Mouse (Mus musculus): ENCODE results near the gene Grb2. TPM values are rescaled to one million over a fixed set of nuclear protein-coding genes. Genes with fewer than 3 reads are reported as not detected.

The Grb2 gene
- polyA plus RNA-seq (2012; fragmentation: generic; extraction: Trizol): 45.0 TPM
- long read RNA-seq, experiment 1, transcript Grb2-203 (5 exons, 2,683 nt): major isoform, 7 of 28 reads
- long read RNA-seq, experiment 1, partial matches to known transcripts: 1 of 28 reads
- long read RNA-seq, experiment 1, other reads (novel, unspliced or antisense): 17 of 28 reads
- long read RNA-seq, experiment 2, transcript Grb2-203 (5 exons, 2,683 nt): major isoform, 5 of 10 reads
- long read RNA-seq, experiment 2, partial matches to known transcripts: 2 of 10 reads
- long read RNA-seq, experiment 2, other reads (novel, unspliced or antisense): 2 of 10 reads

DNA sequence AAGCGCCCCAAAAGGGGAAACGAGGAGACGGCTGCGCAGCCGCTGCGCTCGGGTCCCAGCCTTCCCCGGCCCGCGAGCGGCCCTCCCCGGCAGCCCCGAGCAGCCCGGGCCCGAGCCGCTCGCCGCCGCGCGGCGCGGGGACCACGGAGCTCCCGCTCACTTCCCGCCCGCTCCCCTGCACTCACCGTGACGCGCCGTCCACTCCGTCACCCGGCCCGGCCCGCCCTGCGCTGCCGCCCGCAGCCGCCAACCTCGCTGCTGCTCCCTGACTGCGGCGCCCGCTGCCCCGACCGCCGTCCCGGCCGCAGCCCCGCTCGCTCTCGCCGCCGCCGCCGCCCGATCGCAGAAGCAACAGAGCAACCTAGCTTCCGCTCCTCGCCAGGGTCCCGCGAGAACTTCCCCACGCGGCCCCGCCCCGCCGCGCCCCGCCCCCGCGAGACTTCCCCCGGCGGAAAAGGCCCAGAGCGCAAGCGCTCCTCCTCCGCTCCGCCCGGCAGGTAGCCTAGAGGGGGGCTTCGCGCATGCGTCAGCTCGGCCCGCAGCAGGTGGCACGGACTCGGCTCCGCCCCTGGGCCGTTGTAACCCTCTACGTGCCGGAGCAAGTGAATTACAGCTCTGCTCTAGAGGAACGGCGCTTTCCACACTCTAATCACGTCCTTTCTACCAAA, at the start of gene Grb2:
TSS of gene Grb2 (minus strand) at position 389 of the 668 bp plus-strand sequence.
- H3K36me3 ChIP-seq (ENCODE audit: control insufficient read depth, insufficient read depth): no peaks in the 10 kb centered on the region
- no peak for TF ChIP-seq CTCF (IDR thresholded peaks at IDR 0.05; ENCODE audit: control insufficient read depth, insufficient read depth, insufficient read length)
- no peak for TF ChIP-seq MYOG (IDR thresholded peaks at IDR 0.05; ENCODE audit: control insufficient read depth, extremely low read depth, insufficient read length)
- no peak for TF ChIP-seq MAX (IDR thresholded peaks at IDR 0.05)
- TF ChIP-seq USF1 (IDR thresholded peaks at IDR 0.05; ENCODE audit: low read depth): no peak
- TF ChIP-seq MYOD1 (IDR thresholded peaks at IDR 0.05; ENCODE audit: control insufficient read depth, insufficient read length, low read depth): peak; percentile 61
- TF ChIP-seq FOSL1 (IDR thresholded peaks at IDR 0.05; ENCODE audit: insufficient read depth, low read length, poor library complexity, severe bottlenecking): no peak
- peaks cover 50% of the 10 kb centered on the region for H3K79me2 ChIP-seq (ENCODE audit: control insufficient read depth, insufficient read depth)
- H3K4me3 ChIP-seq (ENCODE audit: insufficient read depth, poor library complexity, severe bottlenecking): peak within 1 kb of the TSS; percentile 98
- peak within 1 kb of the TSS; percentile 91 for H3ac ChIP-seq (ENCODE audit: control insufficient read depth, insufficient read length, low read depth)
- peaks cover 45% of the 10 kb centered on the region for H3K79me3 ChIP-seq (ENCODE audit: low read depth)
- H3K27me3 ChIP-seq (ENCODE audit: control insufficient read depth, insufficient read depth, insufficient read length): no peaks in the 10 kb centered on the region

DNA sequence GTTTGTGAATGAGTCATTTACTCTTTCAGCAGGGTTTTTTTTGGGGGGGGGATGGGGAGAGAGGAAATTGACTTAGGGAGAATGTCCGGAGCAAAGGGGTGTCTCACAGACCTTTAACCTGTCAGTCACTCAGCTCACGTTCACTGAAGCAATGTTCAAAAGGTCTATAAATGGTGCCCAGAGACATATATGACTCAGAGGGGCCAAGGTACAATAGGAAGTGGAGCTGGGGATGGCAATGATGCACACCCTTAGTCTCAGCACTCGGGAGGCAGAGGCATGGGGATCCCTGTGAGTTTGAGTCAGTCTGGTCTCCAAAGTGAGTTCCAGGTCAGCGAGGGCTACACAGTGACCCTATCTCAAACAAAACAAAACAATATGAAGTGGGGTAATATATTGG, 45.1 kb upstream of the Grb2 start:
- Histone ChIP-seq H3K79me2 (ENCODE audit: control insufficient read depth, insufficient read depth) (no peaks in the 10 kb centered on the region), H3K79me3 (ENCODE audit: low read depth) (no peaks in the 10 kb centered on the region), H3K4me3 (ENCODE audit: insufficient read depth, poor library complexity, severe bottlenecking) (no peak overlapping the region), H3ac (ENCODE audit: control insufficient read depth, insufficient read length, low read depth) (no peak overlapping the region), H3K36me3 (ENCODE audit: control insufficient read depth, insufficient read depth) (no peaks in the 10 kb centered on the region), H3K27me3 (ENCODE audit: control insufficient read depth, insufficient read depth, insufficient read length) (no peaks in the 10 kb centered on the region)
- no peak for TF ChIP-seq CEBPB (IDR thresholded peaks at IDR 0.05; ENCODE audit: low read depth)
- no peak for TF ChIP-seq CTCF (IDR thresholded peaks at IDR 0.05; ENCODE audit: control insufficient read depth, insufficient read depth, insufficient read length)
- TF ChIP-seq MAX (IDR thresholded peaks at IDR 0.05): no peak
- TF ChIP-seq USF1 (IDR thresholded peaks at IDR 0.05; ENCODE audit: low read depth): no peak
- TF ChIP-seq MYOG (IDR thresholded peaks at IDR 0.05; ENCODE audit: control insufficient read depth, extremely low read depth, insufficient read length): no peak
- no peak for TF ChIP-seq FOSL1 (IDR thresholded peaks at IDR 0.05; ENCODE audit: insufficient read depth, low read length, poor library complexity, severe bottlenecking)
- TF ChIP-seq MYOD1 (IDR thresholded peaks at IDR 0.05; ENCODE audit: control insufficient read depth, insufficient read length, low read depth): no peak

DNA sequence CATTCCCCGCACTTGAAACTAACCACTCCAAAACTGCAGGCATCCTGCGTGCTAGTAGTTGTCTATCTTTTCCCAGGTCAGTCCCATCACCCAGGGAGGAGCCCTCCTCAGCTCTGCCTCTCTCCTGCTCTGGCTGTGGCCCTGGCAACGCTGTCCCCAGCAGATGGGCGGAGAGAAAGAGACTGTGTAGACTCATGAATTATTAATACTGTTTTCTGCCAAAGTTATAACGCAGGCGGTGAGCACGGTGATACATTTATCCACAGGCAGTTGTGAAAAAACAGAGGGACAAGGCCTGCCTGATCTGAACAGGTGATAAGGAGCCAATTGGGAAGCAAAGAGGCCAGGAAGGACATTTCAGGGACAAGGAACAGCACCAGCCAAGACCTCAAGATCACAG, 44.3 kb upstream of the Grb2 start:
- H3K79me2 ChIP-seq (ENCODE audit: control insufficient read depth, insufficient read depth): no peaks in the 10 kb centered on the region
- no peak overlapping the region for H3K4me3 ChIP-seq (ENCODE audit: insufficient read depth, poor library complexity, severe bottlenecking)
- no peaks in the 10 kb centered on the region for H3K36me3 ChIP-seq (ENCODE audit: control insufficient read depth, insufficient read depth)
- no peak overlapping the region for H3ac ChIP-seq (ENCODE audit: control insufficient read depth, insufficient read length, low read depth)
- H3K27me3 ChIP-seq (ENCODE audit: control insufficient read depth, insufficient read depth, insufficient read length): no peaks in the 10 kb centered on the region
- H3K79me3 ChIP-seq (ENCODE audit: low read depth): no peaks in the 10 kb centered on the region
- TF ChIP-seq MYOD1 (IDR thresholded peaks at IDR 0.05; ENCODE audit: control insufficient read depth, insufficient read length, low read depth) (no peak), MAX (IDR thresholded peaks at IDR 0.05) (no peak), USF1 (IDR thresholded peaks at IDR 0.05; ENCODE audit: low read depth) (no peak), MYOG (IDR thresholded peaks at IDR 0.05; ENCODE audit: control insufficient read depth, extremely low read depth, insufficient read length) (no peak), CEBPB (IDR thresholded peaks at IDR 0.05; ENCODE audit: low read depth) (no peak), CTCF (IDR thresholded peaks at IDR 0.05; ENCODE audit: control insufficient read depth, insufficient read depth, insufficient read length) (no peak), FOSL1 (IDR thresholded peaks at IDR 0.05; ENCODE audit: insufficient read depth, low read length, poor library complexity, severe bottlenecking) (no peak)

DNA sequence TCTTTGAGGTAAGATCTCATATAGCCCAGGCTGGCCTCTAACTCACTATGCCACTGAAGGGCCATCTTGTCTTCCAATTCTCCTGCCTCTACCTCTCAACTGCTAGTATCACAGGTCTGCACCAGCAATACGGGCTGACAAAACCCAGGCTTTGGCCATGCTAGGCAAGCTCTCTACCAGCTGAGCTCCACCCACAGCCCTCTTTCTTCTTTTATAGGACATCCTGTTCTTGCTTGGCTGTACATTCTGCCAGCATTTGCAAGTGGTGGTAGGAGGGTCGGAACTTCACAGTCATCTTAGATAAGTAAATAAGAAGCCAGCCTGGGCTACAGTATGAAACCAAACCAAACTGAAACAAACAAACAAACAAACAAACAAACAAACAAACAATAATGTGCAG, 43.3 kb upstream of the Grb2 start:
- Histone ChIP-seq H3ac (ENCODE audit: control insufficient read depth, insufficient read length, low read depth) (no peak overlapping the region), H3K79me3 (ENCODE audit: low read depth) (no peaks in the 10 kb centered on the region), H3K79me2 (ENCODE audit: control insufficient read depth, insufficient read depth) (no peaks in the 10 kb centered on the region), H3K36me3 (ENCODE audit: control insufficient read depth, insufficient read depth) (no peaks in the 10 kb centered on the region), H3K4me3 (ENCODE audit: insufficient read depth, poor library complexity, severe bottlenecking) (no peak overlapping the region), H3K27me3 (ENCODE audit: control insufficient read depth, insufficient read depth, insufficient read length) (no peaks in the 10 kb centered on the region)
- TF ChIP-seq MAX (IDR thresholded peaks at IDR 0.05): no peak
- TF ChIP-seq CTCF (IDR thresholded peaks at IDR 0.05; ENCODE audit: control insufficient read depth, insufficient read depth, insufficient read length): no peak
- TF ChIP-seq USF1 (IDR thresholded peaks at IDR 0.05; ENCODE audit: low read depth): no peak
- TF ChIP-seq FOSL1 (IDR thresholded peaks at IDR 0.05; ENCODE audit: insufficient read depth, low read length, poor library complexity, severe bottlenecking): no peak

DNA sequence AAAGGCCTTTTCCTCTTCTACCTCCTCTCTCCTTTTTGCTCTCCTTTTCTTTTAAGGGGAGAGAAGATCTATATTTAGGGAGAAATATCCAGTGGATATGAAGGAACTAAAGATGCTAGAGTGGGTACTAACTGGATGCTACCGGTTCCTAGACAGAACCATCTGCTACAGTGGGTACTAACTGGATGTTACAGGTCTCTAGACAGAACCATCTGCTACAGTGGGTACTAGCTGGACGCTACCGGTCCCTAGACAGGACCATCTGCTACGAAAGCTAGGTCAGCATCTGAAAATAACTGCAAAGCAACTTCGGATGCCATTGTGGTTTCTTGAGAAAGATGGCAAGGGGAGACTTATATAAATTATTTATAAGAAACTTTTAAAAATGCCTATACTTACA, 41.4 kb upstream of the Grb2 start:
- Histone ChIP-seq H3K4me3 (ENCODE audit: insufficient read depth, poor library complexity, severe bottlenecking) (no peak overlapping the region), H3ac (ENCODE audit: control insufficient read depth, insufficient read length, low read depth) (no peak overlapping the region), H3K79me2 (ENCODE audit: control insufficient read depth, insufficient read depth) (no peaks in the 10 kb centered on the region), H3K27me3 (ENCODE audit: control insufficient read depth, insufficient read depth, insufficient read length) (no peaks in the 10 kb centered on the region), H3K79me3 (ENCODE audit: low read depth) (no peaks in the 10 kb centered on the region), H3K36me3 (ENCODE audit: control insufficient read depth, insufficient read depth) (no peaks in the 10 kb centered on the region)
- TF ChIP-seq MAX (IDR thresholded peaks at IDR 0.05) (no peak), CEBPB (IDR thresholded peaks at IDR 0.05; ENCODE audit: low read depth) (no peak), USF1 (IDR thresholded peaks at IDR 0.05; ENCODE audit: low read depth) (no peak), MYOD1 (IDR thresholded peaks at IDR 0.05; ENCODE audit: control insufficient read depth, insufficient read length, low read depth) (no peak), CTCF (IDR thresholded peaks at IDR 0.05; ENCODE audit: control insufficient read depth, insufficient read depth, insufficient read length) (no peak), FOSL1 (IDR thresholded peaks at IDR 0.05; ENCODE audit: insufficient read depth, low read length, poor library complexity, severe bottlenecking) (no peak), MYOG (IDR thresholded peaks at IDR 0.05; ENCODE audit: control insufficient read depth, extremely low read depth, insufficient read length) (no peak)

All from C2C12 (cell line).